Mouse (Mus musculus): ENCODE measurements around the gene Fam114a1.

- TF ChIP-seq POLR2A (IDR thresholded peaks at IDR 0.05; ENCODE audit: insufficient read length, low read depth): no peak
- no peak for TF ChIP-seq MAX (IDR thresholded peaks at IDR 0.05; ENCODE audit: low read depth)
- no peak for TF ChIP-seq CEBPB (IDR thresholded peaks at IDR 0.05; ENCODE audit: insufficient read depth, poor library complexity, severe bottlenecking)
- TF ChIP-seq E2F4 (IDR thresholded peaks at IDR 0.05; ENCODE audit: insufficient read depth): no peak
Observed at GRCm38 (mm10) chr5:65019109-65019508, 49.2 kb downstream of the Fam114a1 start.
